Mouse (Mus musculus): Measurements from ENCODE around the gene Fbxl21. TPM values are rescaled to one million over a fixed set of nuclear protein-coding genes. Genes with fewer than 3 reads are reported as not detected.

The Fbxl21 gene
- polyA plus RNA-seq, 1 experiment from 2014 or later = 1.9 TPM

- WGBS = 84% methylated on average over 3 of the region's 3 CpGs
- ATAC-seq (ENCODE audit: low FRiP score) (no peak), DNase-seq (ENCODE audit: low spot score, missing footprints) (peak; percentile 21)
- H3K4me2 ChIP-seq = no peak overlapping the region
- no peak overlapping the region for H3K27ac ChIP-seq (ENCODE audit: low read depth, low read length)
- H3K9ac ChIP-seq (ENCODE audit: low read length) = no peak overlapping the region
- peaks cover 8% of the 10 kb centered on the region; the same call in 1 of the 2 replicates for H3K4me1 ChIP-seq (ENCODE audit: control insufficient read depth, insufficient read depth, low read length)
- no peaks in the 10 kb centered on the region for H3K9me3 ChIP-seq (ENCODE audit: control insufficient read depth, low read length)
- no peaks in the 10 kb centered on the region for H3K27me3 ChIP-seq (ENCODE audit: control insufficient read depth, insufficient read depth, low read length)
- H3K4me3 ChIP-seq (ENCODE audit: low read depth, low read length) = no peak overlapping the region
- H3K36me3 ChIP-seq (ENCODE audit: control insufficient read depth, insufficient read depth, low read length) = no peaks in the 10 kb centered on the region
Measured at GRCm38 (mm10) chr13:56556701-56557100, 34.4 kb downstream of the Fbxl21 start.

- peaks cover 8% of the 10 kb centered on the region; the same call in 1 of the 2 replicates for H3K4me1 ChIP-seq (ENCODE audit: control insufficient read depth, insufficient read depth, low read length)
- H3K36me3 ChIP-seq (ENCODE audit: control insufficient read depth, insufficient read depth, low read length) = no peaks in the 10 kb centered on the region
- no peaks in the 10 kb centered on the region for H3K27me3 ChIP-seq (ENCODE audit: control insufficient read depth, insufficient read depth, low read length)
- H3K9me3 ChIP-seq (ENCODE audit: control insufficient read depth, low read length) = no peaks in the 10 kb centered on the region
- no peak overlapping the region for H3K4me3 ChIP-seq (ENCODE audit: low read depth, low read length)
- no peak overlapping the region for H3K9ac ChIP-seq (ENCODE audit: low read length)
- no peak for ATAC-seq (ENCODE audit: low FRiP score)
- 37% methylated on average over 3 of the region's 3 CpGs for WGBS
- DNase-seq (ENCODE audit: low spot score, missing footprints) = peak; percentile 80
- H3K27ac ChIP-seq (ENCODE audit: low read depth, low read length) = no peak overlapping the region
- H3K4me2 ChIP-seq = no peak overlapping the region
Measured at GRCm38 (mm10) chr13:56558811-56559210, 36.5 kb downstream of the Fbxl21 start.

- 81% methylated on average over 6 of the region's 6 CpGs for WGBS
- Histone ChIP-seq H3K36me3 (ENCODE audit: control insufficient read depth, insufficient read depth, low read length) (no peaks in the 10 kb centered on the region), H3K9ac (ENCODE audit: low read length) (no peak overlapping the region), H3K4me3 (ENCODE audit: low read depth, low read length) (no peak overlapping the region), H3K27me3 (ENCODE audit: control insufficient read depth, insufficient read depth, low read length) (no peaks in the 10 kb centered on the region), H3K9me3 (ENCODE audit: control insufficient read depth, low read length) (no peaks in the 10 kb centered on the region), H3K27ac (ENCODE audit: low read depth, low read length) (no peak overlapping the region), H3K4me2 (no peak overlapping the region), H3K4me1 (ENCODE audit: control insufficient read depth, insufficient read depth, low read length) (peaks cover 4% of the 10 kb centered on the region; the same call in 1 of the 2 replicates)
- ATAC-seq (ENCODE audit: low FRiP score) (no peak), DNase-seq (ENCODE audit: low spot score, missing footprints) (peak; percentile 75)
Measured at GRCm38 (mm10) chr13:56559841-56560370, 37.6 kb downstream of the Fbxl21 start.

GRCm38 (mm10) chr13:56561129-56561528, 38.9 kb downstream of the Fbxl21 start:
- H3K9me3 ChIP-seq (ENCODE audit: control insufficient read depth, low read length) = no peaks in the 10 kb centered on the region
- 74% methylated on average over 8 of the region's 8 CpGs for WGBS

GRCm38 (mm10) chr13:56563075-56563474, 40.8 kb downstream of the Fbxl21 start:
- H3K4me1 ChIP-seq (ENCODE audit: control insufficient read depth, insufficient read depth, low read length) = 0 out of 2 replicates have a peak, but pooled peaks cover under 1% of the 10 kb centered on the region
- no peak overlapping the region for H3K4me2 ChIP-seq
- WGBS = 46% methylated on average over 6 of the region's 6 CpGs
- no peaks in the 10 kb centered on the region for H3K36me3 ChIP-seq (ENCODE audit: control insufficient read depth, insufficient read depth, low read length)
- no peak overlapping the region for H3K9ac ChIP-seq (ENCODE audit: low read length)
- peak; percentile 87 for DNase-seq (ENCODE audit: low spot score, missing footprints)
- no peak overlapping the region for H3K27ac ChIP-seq (ENCODE audit: low read depth, low read length)
- ATAC-seq (ENCODE audit: low FRiP score) = no peak
- H3K27me3 ChIP-seq (ENCODE audit: control insufficient read depth, insufficient read depth, low read length) = no peaks in the 10 kb centered on the region
- no peaks in the 10 kb centered on the region for H3K9me3 ChIP-seq (ENCODE audit: control insufficient read depth, low read length)
- H3K4me3 ChIP-seq (ENCODE audit: low read depth, low read length) = no peak overlapping the region

More at GRCm38 (mm10) chr13:56561129-56561528, 38.9 kb downstream of the Fbxl21 start:
- H3K4me1 ChIP-seq (ENCODE audit: control insufficient read depth, insufficient read depth, low read length) = 0 out of 2 replicates have a peak, but pooled peaks cover 4% of the 10 kb centered on the region
- no peak overlapping the region for H3K4me2 ChIP-seq
- no peak overlapping the region for H3K9ac ChIP-seq (ENCODE audit: low read length)
- ATAC-seq (ENCODE audit: low FRiP score) (no peak), DNase-seq (ENCODE audit: low spot score, missing footprints) (peak; percentile 14)
- no peak overlapping the region for H3K4me3 ChIP-seq (ENCODE audit: low read depth, low read length)
- H3K36me3 ChIP-seq (ENCODE audit: control insufficient read depth, insufficient read depth, low read length) = no peaks in the 10 kb centered on the region
- no peak overlapping the region for H3K27ac ChIP-seq (ENCODE audit: low read depth, low read length)
- no peaks in the 10 kb centered on the region for H3K27me3 ChIP-seq (ENCODE audit: control insufficient read depth, insufficient read depth, low read length)

GRCm38 (mm10) chr13:56566336-56566735, 44.1 kb downstream of the Fbxl21 start:
- Histone ChIP-seq H3K4me1 (ENCODE audit: control insufficient read depth, insufficient read depth, low read length) (no peaks in the 10 kb centered on the region), H3K9me3 (ENCODE audit: control insufficient read depth, low read length) (no peaks in the 10 kb centered on the region), H3K36me3 (ENCODE audit: control insufficient read depth, insufficient read depth, low read length) (no peaks in the 10 kb centered on the region), H3K4me2 (no peak overlapping the region), H3K27me3 (ENCODE audit: control insufficient read depth, insufficient read depth, low read length) (no peaks in the 10 kb centered on the region), H3K4me3 (ENCODE audit: low read depth, low read length) (no peak overlapping the region), H3K9ac (ENCODE audit: low read length) (no peak overlapping the region), H3K27ac (ENCODE audit: low read depth, low read length) (no peak overlapping the region)
- DNase-seq (ENCODE audit: low spot score, missing footprints) (no peak), ATAC-seq (ENCODE audit: low FRiP score) (no peak)
- 89% methylated on average over 10 of the region's 10 CpGs for WGBS

GRCm38 (mm10) chr13:56571645-56572044, 49.4 kb downstream of the Fbxl21 start:
- no peak overlapping the region for H3K27ac ChIP-seq (ENCODE audit: low read depth, low read length)
- H3K4me3 ChIP-seq (ENCODE audit: low read depth, low read length) = no peak overlapping the region
- H3K36me3 ChIP-seq (ENCODE audit: control insufficient read depth, insufficient read depth, low read length) = no peaks in the 10 kb centered on the region
- no peak for ATAC-seq (ENCODE audit: low FRiP score)
- H3K4me2 ChIP-seq = no peak overlapping the region
- DNase-seq (ENCODE audit: low spot score, missing footprints) = peak; percentile 41
- H3K9me3 ChIP-seq (ENCODE audit: control insufficient read depth, low read length) = no peaks in the 10 kb centered on the region
- no peak overlapping the region for H3K9ac ChIP-seq (ENCODE audit: low read length)
- H3K4me1 ChIP-seq (ENCODE audit: control insufficient read depth, insufficient read depth, low read length) = no peaks in the 10 kb centered on the region
- 90% methylated on average over 8 of the region's 8 CpGs for WGBS
- no peaks in the 10 kb centered on the region for H3K27me3 ChIP-seq (ENCODE audit: control insufficient read depth, insufficient read depth, low read length)

GRCm38 (mm10) chr13:56575074-56575473, 52.8 kb downstream of the Fbxl21 start:
- no peak for ATAC-seq (ENCODE audit: low FRiP score)
- Histone ChIP-seq H3K4me2 (no peak overlapping the region), H3K36me3 (ENCODE audit: control insufficient read depth, insufficient read depth, low read length) (no peaks in the 10 kb centered on the region), H3K27ac (ENCODE audit: low read depth, low read length) (no peak overlapping the region), H3K4me1 (ENCODE audit: control insufficient read depth, insufficient read depth, low read length) (no peaks in the 10 kb centered on the region), H3K27me3 (ENCODE audit: control insufficient read depth, insufficient read depth, low read length) (no peaks in the 10 kb centered on the region), H3K9ac (ENCODE audit: low read length) (no peak overlapping the region), H3K9me3 (ENCODE audit: control insufficient read depth, low read length) (no peaks in the 10 kb centered on the region), H3K4me3 (ENCODE audit: low read depth, low read length) (no peak overlapping the region)
- WGBS = 73% methylated on average over 4 of the region's 4 CpGs
- no peak for DNase-seq (ENCODE audit: low spot score, missing footprints)

- Histone ChIP-seq H3K4me3 (ENCODE audit: low read depth, low read length) (no peak overlapping the region), H3K4me1 (ENCODE audit: control insufficient read depth, insufficient read depth, low read length) (peaks cover under 1% of the 10 kb centered on the region; the same call in 1 of the 2 replicates), H3K9me3 (ENCODE audit: control insufficient read depth, low read length) (no peaks in the 10 kb centered on the region), H3K36me3 (ENCODE audit: control insufficient read depth, insufficient read depth, low read length) (no peaks in the 10 kb centered on the region), H3K9ac (ENCODE audit: low read length) (no peak overlapping the region), H3K27me3 (ENCODE audit: control insufficient read depth, insufficient read depth, low read length) (no peaks in the 10 kb centered on the region), H3K27ac (ENCODE audit: low read depth, low read length) (no peak overlapping the region), H3K4me2 (no peak overlapping the region)
- ATAC-seq (ENCODE audit: low FRiP score) (no peak), DNase-seq (ENCODE audit: low spot score, missing footprints) (peak; percentile 96)
- WGBS = 68% methylated on average over 12 of the region's 12 CpGs
Measured at GRCm38 (mm10) chr13:56575701-56576321, 53.5 kb downstream of the Fbxl21 start.

All from midbrain, embryonic 11.5 days (tissue).